12 mouse cellular contexts compared by ENCODE assay signal in the genomic region with DNA sequence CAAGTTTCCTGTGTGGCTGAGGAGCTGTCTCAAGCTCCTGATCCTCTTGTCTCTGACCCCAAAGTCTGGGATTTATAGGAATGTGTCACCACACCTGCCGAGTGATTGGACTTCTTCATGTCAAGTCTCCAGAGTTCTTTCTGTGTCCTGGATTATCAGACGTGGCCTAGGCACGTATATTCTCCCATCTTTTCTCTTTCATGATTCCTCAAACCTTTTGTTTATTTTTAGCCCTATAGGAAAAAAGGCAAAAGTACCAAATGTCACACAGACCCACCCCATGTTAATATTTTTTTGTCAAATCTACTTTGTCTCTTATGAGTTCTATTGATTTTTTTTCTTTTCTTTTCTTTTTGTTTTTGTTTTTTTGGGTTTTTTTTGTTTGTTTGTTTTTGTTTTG.
"Had no signal": no experiment of that assay in that cellular context is flagged by ENCODE, and none has a peak within 500 bp of the region (broad histone marks: within the 10 kb centered on the region; RNA-seq: fewer than 3 reads in every experiment).

No protein-coding gene starts in this region.

- DNase-seq: retina, postnatal 1 day; right cerebral cortex, adult 18-20 months; right cerebral cortex, postnatal 14 days; right cerebral cortex, postnatal 25 days; right cerebral cortex, postnatal 4 days; spleen, adult 18-20 months; thymus, adult 18-20 months; thymus, adult 2 months; thymus, postnatal 14 days; thymus, postnatal 25 days; thymus, postnatal 36 days; thymus, postnatal 4 days had no signal
